Mouse (Mus musculus) cortical plate, adult 2 months (tissue): ENCODE results near the gene Olfm4.

Experiments used
- CTCF ChIP-seq: fragments of 200-500 bp; IDR thresholded peaks from 2 replicates; pipeline ENCODE4 v1.5.1; 2011; ENCODE audit warnings: mild to moderate bottlenecking, control low read depth, low read length; ENCODE audit not compliant: insufficient read depth; ENCODE audit errors: extremely low read depth
- POLR2A ChIP-seq: fragments of 200-500 bp; IDR thresholded peaks from 2 replicates; pipeline ENCODE4 v1.6.1; 2011; ENCODE audit warnings: mild to moderate bottlenecking, low read length, control low read depth; ENCODE audit not compliant: insufficient read depth; ENCODE audit errors: extremely low read depth

GRCm38 (mm10) chr14:79955678-79956077, 28.2 kb upstream of the Olfm4 start:
- TF ChIP-seq CTCF (no peak), POLR2A (no peak)
